Comparison of ENCODE assay signal across 12 mouse cellular contexts in genomic region chr3:44912664-44913063, GRCm38 (mm10).
DNase-seq lines count a peak whose midpoint lies in the region; ATAC-seq and TF ChIP-seq lines count a peak whose summit lies in the region.
"Had no signal": no experiment of that assay in that cellular context is flagged by ENCODE, and none has a peak within 500 bp of the region (broad histone marks: within the 10 kb centered on the region; RNA-seq: fewer than 3 reads in every experiment).

No protein-coding gene starts in this region.

- no peak for ATAC-seq in forebrain, postnatal 0 days
- no peak for ATAC-seq in forebrain, embryonic 13.5 days
- ATAC-seq in lung, embryonic 14.5 days (ENCODE audit: insufficient read depth): no peak
- no peak for ATAC-seq in stomach, postnatal 0 days (ENCODE audit: low FRiP score, low TSS enrichment)
- no peak for ATAC-seq in midbrain, embryonic 13.5 days

- H3K36me3 ChIP-seq in forebrain, postnatal 0 days (ENCODE audit: insufficient read depth): no peaks in the 10 kb centered on the region
- no peaks in the 10 kb centered on the region for H3K36me3 ChIP-seq in forebrain, embryonic 13.5 days (ENCODE audit: poor library complexity, severe bottlenecking)
- H3K36me3 ChIP-seq in lung, embryonic 14.5 days (ENCODE audit: insufficient read depth): no peaks in the 10 kb centered on the region
- H3K36me3 ChIP-seq in stomach, postnatal 0 days (ENCODE audit: control insufficient read depth, insufficient read depth, low read length): no peaks in the 10 kb centered on the region
- no peaks in the 10 kb centered on the region for H3K36me3 ChIP-seq in midbrain, embryonic 13.5 days
- H3K36me3 ChIP-seq: heart, embryonic 13.5 days; lung, embryonic 15.5 days; stomach, embryonic 15.5 days had no signal

- DNase-seq in forebrain, postnatal 0 days: peak; percentile 15
- DNase-seq in lung, embryonic 14.5 days: peak; percentile 70
- DNase-seq in lung, adult 18-20 months: no peak
- peak; percentile 49 for DNase-seq in adipocyte (ENCODE audit: low spot score)
- no peak for DNase-seq in stomach, postnatal 0 days (ENCODE audit: low spot score)
- no peak for DNase-seq in urinary bladder, postnatal 36 days (ENCODE audit: low spot score in 2 of 2)
- DNase-seq: kidney, adult 2 months had no signal

- H3K4me3 ChIP-seq in forebrain, postnatal 0 days (ENCODE audit: low read depth, low read length): no peak overlapping the region
- H3K4me3 ChIP-seq in forebrain, embryonic 13.5 days: no peak overlapping the region
- no peak overlapping the region for H3K4me3 ChIP-seq in lung, embryonic 14.5 days (ENCODE audit: low read depth, low read length)
- H3K4me3 ChIP-seq in stomach, postnatal 0 days (ENCODE audit: low read depth, low read length): no peak overlapping the region
- H3K4me3 ChIP-seq in midbrain, embryonic 13.5 days (replicated peaks): no peak overlapping the region
- H3K4me3 ChIP-seq: heart, embryonic 13.5 days; lung, embryonic 15.5 days; stomach, embryonic 15.5 days had no signal

- H3K9ac ChIP-seq in forebrain, postnatal 0 days: no peak overlapping the region
- H3K9ac ChIP-seq in forebrain, embryonic 13.5 days: no peak overlapping the region
- H3K9ac ChIP-seq in lung, embryonic 14.5 days: no peak overlapping the region
- H3K9ac ChIP-seq in stomach, postnatal 0 days (ENCODE audit: low read length): no peak overlapping the region
- no peak overlapping the region for H3K9ac ChIP-seq in midbrain, embryonic 13.5 days (replicated peaks)
- H3K9ac ChIP-seq: heart, embryonic 13.5 days; lung, embryonic 15.5 days; stomach, embryonic 15.5 days had no signal

- H3K27me3 ChIP-seq in forebrain, postnatal 0 days (ENCODE audit: insufficient read depth, low read length): no peaks in the 10 kb centered on the region
- H3K27me3 ChIP-seq in forebrain, embryonic 13.5 days: no peaks in the 10 kb centered on the region
- no peaks in the 10 kb centered on the region for H3K27me3 ChIP-seq in lung, embryonic 14.5 days (ENCODE audit: insufficient read depth, low read length)
- no peaks in the 10 kb centered on the region for H3K27me3 ChIP-seq in stomach, postnatal 0 days (ENCODE audit: control insufficient read depth, insufficient read depth, low read length)
- no peaks in the 10 kb centered on the region for H3K27me3 ChIP-seq in midbrain, embryonic 13.5 days
- H3K27me3 ChIP-seq: heart, embryonic 13.5 days; lung, embryonic 15.5 days; stomach, embryonic 15.5 days had no signal

- TF ChIP-seq EP300 in stomach, postnatal 0 days (optimal IDR thresholded peaks at IDR 0.05): no peak

- no peaks in the 10 kb centered on the region for H3K9me3 ChIP-seq in forebrain, postnatal 0 days (ENCODE audit: low read length)
- H3K9me3 ChIP-seq in forebrain, embryonic 13.5 days (replicated peaks): no peaks in the 10 kb centered on the region
- no peaks in the 10 kb centered on the region for H3K9me3 ChIP-seq in lung, embryonic 14.5 days (ENCODE audit: low read depth, low read length)
- H3K9me3 ChIP-seq in stomach, postnatal 0 days (ENCODE audit: control insufficient read depth, low read length): no peaks in the 10 kb centered on the region
- no peaks in the 10 kb centered on the region for H3K9me3 ChIP-seq in midbrain, embryonic 13.5 days
- H3K9me3 ChIP-seq: heart, embryonic 13.5 days; lung, embryonic 15.5 days; stomach, embryonic 15.5 days had no signal

- TF ChIP-seq CTCF in forebrain, postnatal 0 days (IDR thresholded peaks at IDR 0.05; ENCODE audit: low read depth): peak; percentile 60
- peak; percentile 57 for TF ChIP-seq CTCF in lung, embryonic 14.5 days (IDR thresholded peaks at IDR 0.05; ENCODE audit: low read depth)
- peak; percentile 69 for TF ChIP-seq CTCF in stomach, postnatal 0 days (IDR thresholded peaks at IDR 0.05; ENCODE audit: low read depth)

- no peak overlapping the region for H3K27ac ChIP-seq in forebrain, postnatal 0 days (ENCODE audit: low read depth, low read length)
- H3K27ac ChIP-seq in forebrain, embryonic 13.5 days: no peak overlapping the region
- no peak overlapping the region for H3K27ac ChIP-seq in lung, embryonic 14.5 days (ENCODE audit: low read depth)
- no peak overlapping the region for H3K27ac ChIP-seq in stomach, postnatal 0 days (replicated peaks)
- H3K27ac ChIP-seq in midbrain, embryonic 13.5 days: no peak overlapping the region
- H3K27ac ChIP-seq: heart, embryonic 13.5 days; lung, embryonic 15.5 days; stomach, embryonic 15.5 days had no signal

- no peak overlapping the region for H3K4me2 ChIP-seq in forebrain, postnatal 0 days (ENCODE audit: low read depth)
- H3K4me2 ChIP-seq in forebrain, embryonic 13.5 days: no peak overlapping the region
- H3K4me2 ChIP-seq in lung, embryonic 14.5 days: no peak overlapping the region
- no peak overlapping the region for H3K4me2 ChIP-seq in stomach, postnatal 0 days (replicated peaks; ENCODE audit: low read depth)
- H3K4me2 ChIP-seq in midbrain, embryonic 13.5 days (replicated peaks): no peak overlapping the region
- H3K4me2 ChIP-seq: heart, embryonic 13.5 days; lung, embryonic 15.5 days; stomach, embryonic 15.5 days had no signal

- no peaks in the 10 kb centered on the region for H3K4me1 ChIP-seq in forebrain, postnatal 0 days (ENCODE audit: insufficient read depth)
- H3K4me1 ChIP-seq in forebrain, embryonic 13.5 days: no peaks in the 10 kb centered on the region
- no peaks in the 10 kb centered on the region for H3K4me1 ChIP-seq in lung, embryonic 14.5 days (ENCODE audit: insufficient read depth)
- H3K4me1 ChIP-seq in stomach, postnatal 0 days (replicated peaks; ENCODE audit: control insufficient read depth, insufficient read depth): no peaks in the 10 kb centered on the region
- H3K4me1 ChIP-seq in midbrain, embryonic 13.5 days (replicated peaks): no peaks in the 10 kb centered on the region
- H3K4me1 ChIP-seq: heart, embryonic 13.5 days; lung, embryonic 15.5 days; stomach, embryonic 15.5 days had no signal

Comparison
In these comparisons a context has a peak if more than half of its experiments do, and no peak if none do; other contexts are left out.
1. DNase-seq: peak in forebrain, postnatal 0 days (single experiment), lung, embryonic 14.5 days (single experiment) and adipocyte (single experiment); none in lung, adult 18-20 months (0 of 2), stomach, postnatal 0 days (single experiment) and urinary bladder, postnatal 36 days (0 of 2).
2. Peak in every context shown above with its lines, with median percentiles within 50 percentile points of each other: CTCF ChIP-seq.